Mouse (Mus musculus): ENCODE data around the gene Pcif1. TPM values are rescaled to one million over a fixed set of nuclear protein-coding genes. Genes with fewer than 3 reads are reported as not detected.
"Not testable (repeated sequence)": the region's sequence is repeated elsewhere in the genome, so short reads cannot be mapped to it uniquely, and the experiment has no call there.

Pcif1 gene
- total and polyA plus RNA-seq, 3 experiments = 20.0 to 59.1 (median 33.6) TPM

GRCm38 (mm10) chr2:164873621-164874020 is 5.5 kb upstream of the Pcif1 start:
- in situ Hi-C loops (cut with MboI; ENCODE audit: low pct_ligation_motif_present, low pct_unique_long_range_greater_than_20kb, low sequenced_read_pairs) = no loop called here
- Histone ChIP-seq H3K27me3 (replicated peaks) (no peaks in the 10 kb centered on the region), H3K79me2 (replicated peaks; ENCODE audit: control insufficient read depth, extremely low read depth, insufficient read depth, poor library complexity, severe bottlenecking) (no peaks in the 10 kb centered on the region), H3K9ac (ENCODE audit: insufficient read depth, low read depth) (no peak overlapping the region), H3K4me3 (replicated peaks in 1 of 3; ENCODE audit: low read depth in 2 of 3, low read length in 2 of 3, poor library complexity in 1 of 3) (no peak overlapping the region), H3K4me1 (ENCODE audit: control insufficient read depth in 1 of 2, insufficient read depth in 2 of 2) (peaks cover 0 to 9% of the 10 kb centered on the region in 2 experiments; a peak in 2 of 4 replicates), H3K9me3 (replicated peaks; ENCODE audit: low read length) (peaks cover 16% of the 10 kb centered on the region), H3K36me3 (replicated peaks in 1 of 2; ENCODE audit: control insufficient read depth in 1 of 2, insufficient read depth in 1 of 2, low read length in 1 of 2) (peaks cover 0 to 4% of the 10 kb centered on the region in 2 experiments), H3K27ac (ENCODE audit: insufficient read depth, low read depth) (no peak overlapping the region), H3K4me2 (ENCODE audit: insufficient read depth, low read depth, poor library complexity, severe bottlenecking) (no peak overlapping the region)
- dilution Hi-C loops (cut with MboI; ENCODE audit: extremely low pct_ligation_motif_present, extremely low pct_unique_long_range_greater_than_20kb, low sequenced_read_pairs) = no loop called here
- no peak for DNase-seq (ENCODE audit: extremely low read depth)
- TF ChIP-seq KAT2A (IDR thresholded peaks at IDR 0.05; ENCODE audit: insufficient replicate concordance, low read length) (no peak), EP300 (IDR thresholded peaks at IDR 0.05; ENCODE audit: low read length) (no peak), ETS1 (conservative IDR thresholded peaks at IDR 0.05; ENCODE audit: low read depth, low read length) (no peak), CTCF (conservative IDR thresholded peaks at IDR 0.05 in 1 of 2, IDR thresholded peaks at IDR 0.05 in 1 of 2; ENCODE audit: low read depth in 2 of 2, low read length in 2 of 2) (no peak), PAX5 (IDR thresholded peaks at IDR 0.05; ENCODE audit: low read length) (no peak), NRF1 (IDR thresholded peaks at IDR 0.05; ENCODE audit: low read depth, low read length) (no peak), SMC3 (IDR thresholded peaks at IDR 0.05; ENCODE audit: low read depth, low read length) (no peak), RAD21 (IDR thresholded peaks at IDR 0.05; ENCODE audit: low read depth, low read length) (no peak)

DNA sequence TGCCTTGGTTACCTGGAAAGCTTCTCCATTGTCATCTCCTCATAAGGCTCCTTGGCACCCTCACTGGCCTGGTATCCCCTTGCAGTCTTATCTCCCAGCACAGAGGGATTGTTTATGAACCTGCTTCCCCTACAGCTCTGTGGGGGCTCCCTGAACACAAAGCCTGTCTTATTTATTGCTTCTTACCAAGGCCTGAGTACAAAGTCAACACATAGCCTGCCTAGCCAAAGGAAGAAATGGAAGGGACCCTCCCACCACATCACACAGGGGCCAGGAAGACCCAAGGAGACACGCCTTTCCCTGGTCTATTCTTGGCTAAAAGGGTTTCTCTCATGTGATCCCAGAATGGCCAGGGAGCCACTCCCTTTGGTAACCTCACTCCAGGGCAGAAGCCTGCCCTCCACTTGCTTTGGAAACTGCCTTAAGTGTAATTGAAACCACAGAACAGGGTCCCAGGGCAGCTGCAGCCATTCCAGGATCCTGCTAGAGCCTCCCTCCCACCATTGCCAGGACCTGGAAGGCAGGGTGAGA is 4.8 kb upstream of the Pcif1 start:
- TF ChIP-seq ZMIZ1 (IDR thresholded peaks at IDR 0.05; ENCODE audit: low read depth, low read length) = no peak
- TF ChIP-seq NRF1 (IDR thresholded peaks at IDR 0.05; ENCODE audit: low read depth, low read length) = no peak
- no peak for TF ChIP-seq POLR2AphosphoS2 (IDR thresholded peaks at IDR 0.05; ENCODE audit: low read depth, low read length)
- no peak for TF ChIP-seq RCOR1 (conservative IDR thresholded peaks at IDR 0.05; ENCODE audit: low read depth, low read length)
- no peak for TF ChIP-seq RAD21 (IDR thresholded peaks at IDR 0.05; ENCODE audit: low read depth, low read length)
- TF ChIP-seq ZKSCAN1 (IDR thresholded peaks at IDR 0.05; ENCODE audit: borderline replicate concordance, low read depth, low read length) = no peak
- no peak for TF ChIP-seq MAX (IDR thresholded peaks at IDR 0.05; ENCODE audit: low read length)
- TF ChIP-seq PAX5 (IDR thresholded peaks at IDR 0.05; ENCODE audit: low read length) = no peak
- TF ChIP-seq IRF4 (IDR thresholded peaks at IDR 0.05; ENCODE audit: low read depth, low read length) = no peak
- TF ChIP-seq ZNF384 (IDR thresholded peaks at IDR 0.05; ENCODE audit: low read depth, low read length) = no peak
- TF ChIP-seq POLR2A (IDR thresholded peaks at IDR 0.05; ENCODE audit: low read depth, low read length) = no peak
- no peak for TF ChIP-seq CHD2 (IDR thresholded peaks at IDR 0.05; ENCODE audit: low read length)
- TF ChIP-seq HCFC1 (IDR thresholded peaks at IDR 0.05; ENCODE audit: low read depth, low read length) = no peak
- H3K27ac ChIP-seq (ENCODE audit: insufficient read depth, low read depth) = no peak overlapping the region
- no peak overlapping the region for H3K4me2 ChIP-seq (ENCODE audit: insufficient read depth, low read depth, poor library complexity, severe bottlenecking)
- H3K4me1 ChIP-seq (ENCODE audit: control insufficient read depth in 1 of 2, insufficient read depth in 2 of 2) = peaks cover 0 to 5% of the 10 kb centered on the region in 2 experiments; a peak in 2 of 4 replicates
- no peaks in the 10 kb centered on the region for H3K27me3 ChIP-seq (replicated peaks)
- H3K36me3 ChIP-seq (replicated peaks in 1 of 2; ENCODE audit: control insufficient read depth in 1 of 2, insufficient read depth in 1 of 2, low read length in 1 of 2) = peaks cover 0 to 4% of the 10 kb centered on the region in 2 experiments
- no peak for DNase-seq (ENCODE audit: extremely low read depth)
- in situ Hi-C loops (cut with MboI; ENCODE audit: low pct_ligation_motif_present, low pct_unique_long_range_greater_than_20kb, low sequenced_read_pairs) (no loop called here), dilution Hi-C loops (cut with MboI; ENCODE audit: extremely low pct_ligation_motif_present, extremely low pct_unique_long_range_greater_than_20kb, low sequenced_read_pairs) (no loop called here)
- no peaks in the 10 kb centered on the region for H3K79me2 ChIP-seq (replicated peaks; ENCODE audit: control insufficient read depth, extremely low read depth, insufficient read depth, poor library complexity, severe bottlenecking)
- H3K9me3 ChIP-seq (replicated peaks; ENCODE audit: low read length) = peaks cover 11% of the 10 kb centered on the region
- H3K9ac ChIP-seq (ENCODE audit: insufficient read depth, low read depth) = no peak overlapping the region
- no peak overlapping the region for H3K4me3 ChIP-seq (replicated peaks in 1 of 3; ENCODE audit: low read depth in 2 of 3, low read length in 2 of 3, poor library complexity in 1 of 3)

GRCm38 (mm10) chr2:164875648-164876047 is 3.5 kb upstream of the Pcif1 start:
- H3K9ac ChIP-seq (ENCODE audit: insufficient read depth, low read depth); H3K27ac ChIP-seq (ENCODE audit: insufficient read depth, low read depth); H3K79me2 ChIP-seq (replicated peaks; ENCODE audit: control insufficient read depth, extremely low read depth, insufficient read depth, poor library complexity, severe bottlenecking); H3K4me2 ChIP-seq (ENCODE audit: insufficient read depth, low read depth, poor library complexity, severe bottlenecking); dilution Hi-C loops (cut with MboI; ENCODE audit: extremely low pct_ligation_motif_present, extremely low pct_unique_long_range_greater_than_20kb, low sequenced_read_pairs); H3K27me3 ChIP-seq (replicated peaks); H3K9me3 ChIP-seq (replicated peaks; ENCODE audit: low read length); H3K4me1 ChIP-seq (ENCODE audit: control insufficient read depth in 1 of 2, insufficient read depth in 2 of 2); H3K4me3 ChIP-seq (replicated peaks in 1 of 3; ENCODE audit: low read depth in 2 of 3, low read length in 2 of 3, poor library complexity in 1 of 3); DNase-seq (ENCODE audit: extremely low read depth); H3K36me3 ChIP-seq (replicated peaks in 1 of 2; ENCODE audit: control insufficient read depth in 1 of 2, insufficient read depth in 1 of 2, low read length in 1 of 2): not testable (repeated sequence)
- in situ Hi-C loops (cut with MboI; ENCODE audit: low pct_ligation_motif_present, low pct_unique_long_range_greater_than_20kb, low sequenced_read_pairs) = loop anchor here (5.0 kb wide), 1 partner anchor 43 kb away; the partner anchor contains the start of genes Ctsa and Neurl2

All from CH12.LX (cell line).